Mouse (Mus musculus) lung, embryonic 14.5 days (tissue): ENCODE data around the gene Glb1l2. TPM values are rescaled to one million over a fixed set of nuclear protein-coding genes. Genes with fewer than 3 reads are reported as not detected.

Experiments used
- ATAC-seq: fragments of 200-750 bp; cut with Nextera tagmentation; 2 replicates; pipeline ENCODE4 v1.8.0; 2017; ENCODE audit warnings: mild to moderate bottlenecking, moderate TSS enrichment, moderate library complexity; ENCODE audit not compliant: insufficient read depth
- DNase-seq: peaks from one replicate; pipeline ENCODE4 v3.0.0-alpha.2; 2015
- H3K27ac ChIP-seq: fragments of 300-500 bp; sonication (generic); 2 replicates; pipeline ENCODE4 v1.5.1; 2014; ENCODE audit warnings: low read depth, mild to moderate bottlenecking, moderate library complexity
- H3K27me3 ChIP-seq: fragments of 300-500 bp; sonication (generic); 2 replicates; pipeline ENCODE4 v1.6.1; 2014; ENCODE audit warnings: low read length, control low read depth; ENCODE audit not compliant: insufficient read depth
- H3K36me3 ChIP-seq: fragments of 300-500 bp; sonication (generic); 2 replicates; pipeline ENCODE4 v1.6.1; 2014; ENCODE audit warnings: control low read depth; ENCODE audit not compliant: insufficient read depth
- H3K4me1 ChIP-seq: fragments of 300-500 bp; sonication (generic); 2 replicates; pipeline ENCODE4 v1.6.1; 2014; ENCODE audit warnings: antibody characterized with exemption, control low read depth; ENCODE audit not compliant: insufficient read depth
- H3K4me2 ChIP-seq: fragments of 300-500 bp; sonication (generic); 2 replicates; pipeline ENCODE4 v1.6.1; 2014; ENCODE audit warnings: mild to moderate bottlenecking
- H3K4me3 ChIP-seq: fragments of 300-500 bp; sonication (generic); 2 replicates; pipeline ENCODE4 v1.5.1; 2014; ENCODE audit warnings: low read depth, low read length
- H3K9ac ChIP-seq: fragments of 300-500 bp; sonication (generic); 2 replicates; pipeline ENCODE4 v1.6.1; 2014
- H3K9me3 ChIP-seq: fragments of 300-500 bp; sonication (generic); 2 replicates; pipeline ENCODE4 v1.6.1; 2016; ENCODE audit warnings: low read depth, low read length, control low read depth
- CTCF ChIP-seq: IDR thresholded peaks from 2 replicates; pipeline ENCODE4 v1.5.1; 2016; ENCODE audit warnings: antibody characterized with exemption, low read depth
- WGBS: fragments of 180-500 bp; shearing (Covaris S2); extraction: QIAGEN DNeasy Blood & Tissue Kit; methylation state at CpG from one replicate; pipeline ENCODE4 v1.1.7; 2014; 5-methylcytosine and 5-hydroxymethylcytosine counted together
- polyA plus RNA-seq: library from polyadenylated mRNA; unstranded; fragments of >200 nt; fragmentation: Nextera tagmentation; extraction: Ambion mirVana; gene quantifications from 2 replicates; pipeline ENCODE4 v1.2.1, GENCODE M21; 2014

Glb1l2 gene
- polyA plus RNA-seq, 1 experiment from 2014 or later = 10.9 TPM

DNA sequence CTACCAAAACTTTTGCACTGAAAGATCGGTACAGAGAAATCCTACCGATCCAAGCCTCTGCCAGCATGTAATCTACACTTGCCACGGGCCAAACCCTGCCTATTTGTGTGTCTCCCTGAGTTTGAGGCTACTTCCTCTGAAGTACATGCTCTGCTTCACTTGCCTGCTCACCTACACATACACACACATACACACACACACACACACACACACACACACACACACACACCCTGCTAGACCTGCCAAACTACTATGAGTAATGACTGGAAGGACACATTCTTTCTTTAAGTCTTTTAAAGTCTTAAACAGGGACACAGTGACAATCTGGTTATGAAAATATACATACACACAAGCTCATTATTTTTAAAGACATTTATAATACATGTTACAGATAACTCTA is 8.1 kb downstream of the Glb1l2 start:
- no peaks in the 10 kb centered on the region for H3K9me3 ChIP-seq
- H3K36me3 ChIP-seq = no peaks in the 10 kb centered on the region
- no peak for ATAC-seq
- no peak overlapping the region for H3K4me3 ChIP-seq
- no peaks in the 10 kb centered on the region for H3K27me3 ChIP-seq
- H3K27ac ChIP-seq = no peak overlapping the region
- no peak overlapping the region for H3K4me2 ChIP-seq
- WGBS = 85% methylated on average over 3 of the region's 3 CpGs
- no peak for TF ChIP-seq CTCF
- H3K9ac ChIP-seq = no peak overlapping the region
- H3K4me1 ChIP-seq = no peaks in the 10 kb centered on the region
- no peak for DNase-seq

DNA sequence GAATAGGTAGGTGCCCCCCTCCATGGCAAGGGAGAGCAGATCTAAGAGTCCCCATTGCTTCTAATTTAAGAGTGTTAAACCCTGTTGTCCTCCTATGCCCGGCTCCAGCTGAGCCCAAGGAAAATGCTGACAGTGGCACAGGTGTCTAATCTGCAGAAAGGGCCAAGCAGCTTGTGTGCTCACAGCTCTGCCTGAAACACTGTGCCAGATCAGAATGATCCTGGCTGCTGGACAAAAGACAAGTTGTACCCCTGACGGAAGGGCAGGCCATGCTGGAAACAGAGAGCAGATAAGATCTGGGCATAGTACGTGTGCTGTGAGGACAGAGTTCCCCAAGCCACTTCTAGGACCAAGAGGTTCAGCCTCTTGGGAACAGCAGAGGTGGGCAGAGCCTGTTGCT is 13.4 kb downstream of the Glb1l2 start:
- H3K9me3 ChIP-seq = no peaks in the 10 kb centered on the region
- ATAC-seq (no peak), DNase-seq (no peak)
- WGBS = 71% methylated on average over 3 of the region's 3 CpGs
- no peaks in the 10 kb centered on the region for H3K36me3 ChIP-seq
- no peak overlapping the region for H3K9ac ChIP-seq
- TF ChIP-seq CTCF = no peak
- no peak overlapping the region for H3K4me2 ChIP-seq
- H3K27ac ChIP-seq = no peak overlapping the region
- no peaks in the 10 kb centered on the region for H3K27me3 ChIP-seq
- H3K4me3 ChIP-seq = no peak overlapping the region
- no peaks in the 10 kb centered on the region for H3K4me1 ChIP-seq

DNA sequence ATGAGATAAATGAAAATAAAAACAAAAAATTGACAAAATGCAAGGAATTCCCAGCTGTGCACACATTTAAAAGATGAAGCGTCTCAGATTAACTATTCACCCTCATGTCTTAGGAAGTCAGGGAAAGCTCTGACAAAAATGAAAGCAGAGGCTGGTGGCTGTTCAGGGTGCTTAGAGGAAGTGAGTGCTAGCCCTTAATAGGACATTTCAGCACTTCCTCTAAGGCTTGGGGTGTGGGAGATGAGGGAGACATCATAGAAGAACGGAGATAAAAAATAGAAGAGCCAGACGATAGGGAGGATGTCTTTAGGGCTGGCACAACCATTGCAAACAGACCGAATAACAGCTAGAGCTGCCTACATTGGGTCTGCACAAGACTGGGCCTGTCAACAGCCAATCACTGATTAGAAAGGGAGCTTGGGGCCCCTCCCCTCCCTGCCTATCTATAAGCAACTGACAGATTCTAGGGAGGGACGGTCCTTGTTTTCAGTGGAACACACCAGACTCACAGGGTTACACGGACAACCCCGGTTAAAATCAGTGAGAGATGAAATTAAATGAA is 22.8 kb downstream of the Glb1l2 start:
- peak; percentile 44; the same call in 1 of the 2 replicates for ATAC-seq
- H3K4me1 ChIP-seq = no peaks in the 10 kb centered on the region
- no peak for TF ChIP-seq CTCF
- no peak overlapping the region for H3K4me2 ChIP-seq
- H3K27me3 ChIP-seq = no peaks in the 10 kb centered on the region
- no peak overlapping the region for H3K27ac ChIP-seq
- no peak overlapping the region for H3K9ac ChIP-seq
- no peaks in the 10 kb centered on the region for H3K9me3 ChIP-seq
- DNase-seq = peak; percentile 17
- WGBS = 47% methylated on average over 7 of the region's 7 CpGs
- no peak overlapping the region for H3K4me3 ChIP-seq
- no peaks in the 10 kb centered on the region for H3K36me3 ChIP-seq

DNA sequence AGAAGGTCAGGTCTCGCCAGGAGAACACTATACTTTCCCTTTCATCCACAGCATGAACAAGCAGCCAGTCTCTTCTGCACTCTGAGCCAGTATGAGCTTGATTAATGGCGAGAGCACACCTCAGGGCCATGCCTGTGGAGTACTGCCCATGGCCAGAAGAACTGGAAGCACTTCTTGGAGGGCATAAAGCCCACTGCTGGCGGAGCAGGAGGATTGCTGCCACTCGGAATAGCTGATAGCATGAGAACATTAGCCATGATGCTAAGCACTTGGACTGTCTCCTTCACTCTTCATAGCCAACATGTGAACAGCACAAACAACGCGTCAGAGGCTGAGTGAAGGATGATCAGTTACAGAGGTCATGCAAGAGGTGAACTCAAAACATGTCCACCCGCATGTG is 27.8 kb downstream of the Glb1l2 start:
- Histone ChIP-seq H3K27me3 (no peaks in the 10 kb centered on the region), H3K27ac (no peak overlapping the region), H3K4me1 (no peaks in the 10 kb centered on the region), H3K9ac (no peak overlapping the region), H3K36me3 (no peaks in the 10 kb centered on the region), H3K4me3 (no peak overlapping the region), H3K4me2 (no peak overlapping the region), H3K9me3 (no peaks in the 10 kb centered on the region)
- DNase-seq (no peak), ATAC-seq (no peak)
- no peak for TF ChIP-seq CTCF
- 67% methylated on average over 7 of the region's 7 CpGs for WGBS

DNA sequence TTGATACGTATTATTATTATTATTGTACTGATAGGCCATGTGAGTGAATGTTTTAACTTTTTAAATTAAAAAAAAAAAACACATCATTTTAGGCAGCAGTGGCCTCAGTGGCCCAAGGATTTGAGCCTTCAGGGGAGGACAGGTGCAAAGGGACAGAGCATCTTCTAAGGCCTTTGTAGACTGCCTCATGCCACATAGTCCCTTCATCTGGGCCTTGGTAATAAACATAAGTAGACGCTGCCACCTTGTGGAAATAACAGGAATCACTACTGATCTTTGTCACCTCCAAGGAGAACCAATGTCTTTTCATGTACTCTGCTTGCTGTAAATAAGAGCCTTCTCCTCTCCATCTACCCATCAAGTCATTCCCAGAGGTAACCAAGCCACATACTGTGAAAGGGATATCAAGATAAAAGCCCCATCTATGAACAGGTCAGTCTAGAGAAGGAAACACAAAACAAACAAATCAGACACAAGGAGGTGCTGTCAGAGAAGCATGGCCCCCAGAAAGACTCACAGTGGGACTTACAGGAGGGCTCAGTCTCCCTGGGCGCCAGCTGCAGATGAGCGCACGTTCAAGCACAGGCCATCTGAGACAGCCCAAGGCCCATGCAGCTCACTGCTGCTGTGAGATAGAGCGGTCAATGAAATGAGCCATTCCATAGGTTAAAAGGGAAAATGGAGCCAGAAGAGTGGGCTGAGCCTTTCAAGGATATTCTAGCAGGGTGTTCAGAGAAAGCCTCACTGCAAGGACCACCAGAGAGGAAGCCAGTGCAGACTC is 30.0 kb downstream of the Glb1l2 start:
- WGBS = 59% methylated on average over 6 of the region's 6 CpGs
- Histone ChIP-seq H3K36me3 (no peaks in the 10 kb centered on the region), H3K27ac (no peak overlapping the region), H3K9me3 (no peaks in the 10 kb centered on the region), H3K9ac (no peak overlapping the region), H3K4me2 (no peak overlapping the region), H3K4me3 (no peak overlapping the region), H3K27me3 (no peaks in the 10 kb centered on the region), H3K4me1 (no peaks in the 10 kb centered on the region)
- peak; percentile 82 for TF ChIP-seq CTCF
- ATAC-seq (peak; percentile 55), DNase-seq (peak; percentile 83)

DNA sequence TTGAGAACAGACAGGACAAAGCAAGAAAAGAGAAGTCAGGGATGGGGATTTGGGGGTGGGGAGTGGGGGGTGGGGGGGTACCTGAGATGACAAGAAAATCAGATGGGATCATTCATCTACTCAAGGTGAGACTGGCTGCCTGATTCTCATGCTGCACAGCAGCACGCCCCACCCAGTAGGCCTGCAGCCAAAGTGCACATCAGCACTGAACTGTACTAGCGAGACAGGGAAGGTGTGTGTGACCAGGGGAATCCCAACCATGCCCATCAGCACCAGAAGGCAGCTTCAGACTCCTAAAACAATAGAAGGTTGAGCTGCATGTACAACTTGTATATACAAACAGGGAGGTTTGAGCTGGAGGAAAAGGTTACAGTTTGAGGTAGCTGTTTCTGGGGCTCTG is 30.6 kb downstream of the Glb1l2 start:
- WGBS = 80% methylated on average over 2 of the region's 2 CpGs
- TF ChIP-seq CTCF = no peak
- H3K4me2 ChIP-seq = no peak overlapping the region
- no peak for ATAC-seq
- no peak overlapping the region for H3K9ac ChIP-seq
- no peaks in the 10 kb centered on the region for H3K4me1 ChIP-seq
- no peaks in the 10 kb centered on the region for H3K27me3 ChIP-seq
- H3K27ac ChIP-seq = no peak overlapping the region
- no peak for DNase-seq
- no peak overlapping the region for H3K4me3 ChIP-seq
- no peaks in the 10 kb centered on the region for H3K9me3 ChIP-seq
- no peaks in the 10 kb centered on the region for H3K36me3 ChIP-seq

DNA sequence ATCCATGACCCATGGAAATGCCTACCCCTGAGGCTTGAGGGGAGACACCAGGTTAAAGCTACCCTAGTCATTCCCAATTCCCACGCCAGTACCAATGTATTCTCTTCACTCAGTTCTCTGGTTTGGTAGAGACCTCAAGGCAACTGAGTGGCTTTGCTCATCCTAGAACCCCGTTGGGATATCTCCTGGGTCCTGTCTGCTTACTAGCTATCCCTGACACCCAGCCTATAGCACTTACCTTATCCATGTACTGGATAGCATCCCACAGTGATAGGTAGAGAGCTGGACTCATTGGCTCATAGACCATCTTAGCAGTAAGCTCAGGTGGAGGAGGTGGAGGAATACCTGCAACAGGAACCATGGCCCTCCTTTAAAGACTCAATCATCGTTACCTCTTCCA is 38.1 kb downstream of the Glb1l2 start:
- ATAC-seq (no peak), DNase-seq (no peak)
- Histone ChIP-seq H3K9me3 (no peaks in the 10 kb centered on the region), H3K4me2 (no peak overlapping the region), H3K4me1 (no peaks in the 10 kb centered on the region), H3K27ac (no peak overlapping the region), H3K36me3 (no peaks in the 10 kb centered on the region), H3K4me3 (no peak overlapping the region), H3K27me3 (no peaks in the 10 kb centered on the region), H3K9ac (no peak overlapping the region)
- TF ChIP-seq CTCF = no peak
- 75% methylated on average over 3 of the region's 3 CpGs for WGBS
